Mouse (Mus musculus) layer of hippocampus, adult 9-11 months (tissue): ENCODE measurements at regions not wholly inside any gene's neighbourhood (a gene's known extent, or its start where the extent isn't known, plus 50 kb on each side); places are given as distances from the start of the nearest gene placed in this dataset.

Experiments used
- DNase-seq: peaks from one replicate; pipeline ENCODE4 v3.0.0; 2022

DNA sequence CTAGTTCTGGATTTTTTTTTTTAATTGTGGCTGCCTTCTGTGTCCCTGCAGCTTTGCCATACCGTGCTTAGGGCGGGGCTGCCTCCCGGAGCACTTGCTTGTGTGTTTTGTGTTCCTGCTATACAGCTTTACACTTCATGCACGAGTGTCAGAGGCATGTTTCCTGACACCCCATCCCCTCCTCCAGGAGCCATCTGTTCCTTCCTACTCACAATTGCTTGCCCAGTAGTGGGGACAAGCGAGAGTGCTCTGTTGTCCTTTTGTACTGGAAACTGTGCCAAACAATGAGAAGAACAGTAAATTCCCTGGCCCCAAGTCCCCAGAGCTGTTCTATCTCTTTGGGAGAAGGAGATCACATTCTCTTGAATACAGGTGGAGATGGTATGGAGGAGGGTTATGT is 53.5 kb downstream of the Csf2 start:
- peak; percentile 38 for DNase-seq

GRCm38 (mm10) chr11:54194733-54195132 is 54.7 kb downstream of the Csf2 start:
- no peak for DNase-seq

DNA sequence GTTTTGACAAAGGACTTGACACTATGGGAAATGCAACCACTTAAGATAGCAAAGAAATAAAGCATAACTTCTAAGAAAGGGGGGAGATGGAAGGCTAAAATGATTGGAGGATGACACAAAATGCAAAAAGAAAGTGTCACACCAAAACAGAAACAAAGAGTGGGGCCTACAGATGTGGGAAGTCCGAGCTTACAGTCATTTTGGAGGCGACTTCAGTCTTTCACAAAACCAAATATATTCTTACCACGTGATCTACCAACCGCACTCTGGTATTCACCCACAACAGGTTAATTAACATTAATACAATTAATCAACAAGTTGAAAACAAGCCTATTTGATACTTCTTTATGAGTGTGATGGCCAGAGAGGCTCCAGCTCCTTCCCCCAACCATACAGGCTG is 57.2 kb downstream of the Csf2 start:
- no peak for DNase-seq

GRCm38 (mm10) chr11:54187826-54188225 is 61.6 kb downstream of the Csf2 start:
- no peak for DNase-seq

DNA sequence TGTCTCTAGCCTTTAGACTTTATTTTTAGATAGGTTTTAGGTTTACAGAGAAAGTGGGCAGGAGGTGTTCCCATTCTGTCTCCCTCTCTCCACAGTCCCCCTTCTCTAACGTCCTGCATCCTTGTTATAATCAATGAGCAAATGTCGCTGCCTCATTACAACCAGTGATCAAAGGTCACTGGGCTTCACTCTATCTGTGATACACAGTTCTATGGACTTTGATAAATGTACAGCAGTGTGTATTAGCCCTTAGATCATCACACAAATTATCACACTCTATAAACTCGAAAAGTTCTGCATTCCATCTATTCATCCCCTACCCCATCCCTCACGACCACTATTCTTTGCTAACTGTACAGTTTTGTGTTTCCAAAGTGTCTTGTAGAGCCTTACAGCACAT is 62.1 kb downstream of the Csf2 start:
- DNase-seq = no peak

GRCm38 (mm10) chr11:54185710-54186325 is 63.6 kb downstream of the Csf2 start:
- no peak for DNase-seq

- no peak for DNase-seq
Measured at GRCm38 (mm10) chr11:54181696-54182323, 67.7 kb downstream of the Csf2 start.
